Mouse (Mus musculus): Measurements from ENCODE around the gene Ankle2.

The Ankle2 gene

GRCm38 (mm10) chr5:110281984-110282383 lies 51.2 kb downstream of the Ankle2 start:
- no peak for DNase-seq (ENCODE audit: extremely low spot score, low spot score)

- DNase-seq (ENCODE audit: extremely low spot score, low spot score) = peak; percentile 44
Observed at GRCm38 (mm10) chr5:110284536-110284935, 53.7 kb downstream of the Ankle2 start.

GRCm38 (mm10) chr5:110285156-110285555 lies 54.4 kb downstream of the Ankle2 start:
- DNase-seq (ENCODE audit: extremely low spot score, low spot score) = peak; percentile 34

DNA sequence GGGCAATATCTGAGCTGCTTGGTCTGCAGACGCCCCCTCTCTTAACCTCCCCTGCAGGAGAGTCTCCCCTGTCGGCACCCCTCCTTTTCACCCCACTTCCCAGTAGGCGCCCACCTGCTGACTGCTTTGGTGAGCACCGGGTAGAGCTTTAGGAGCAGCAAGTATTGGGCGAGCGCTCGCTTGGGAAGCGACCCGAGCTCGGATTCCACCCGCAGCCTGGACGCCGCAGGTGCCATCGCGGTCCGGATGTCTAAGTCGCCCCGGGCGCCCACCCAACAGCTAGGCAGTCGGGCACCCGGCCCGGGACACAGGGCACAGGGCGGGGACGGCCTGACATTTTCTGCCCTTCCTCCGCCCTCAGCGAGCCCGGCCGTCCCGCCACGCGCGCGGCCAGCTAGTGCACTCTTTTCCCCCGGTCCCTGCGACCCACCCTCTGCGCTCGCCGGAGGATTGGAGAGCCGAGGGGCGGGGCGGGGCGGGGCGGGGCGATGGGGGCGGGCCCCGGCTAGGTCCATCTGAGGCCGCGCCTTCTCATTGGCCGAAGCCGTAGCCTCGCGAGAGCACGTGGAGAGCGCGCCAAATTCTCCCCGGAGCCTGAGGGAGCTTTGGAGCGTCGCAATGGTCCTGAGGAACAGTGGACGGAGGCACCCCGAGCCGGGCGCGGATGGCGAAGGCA lies 55.1 kb downstream of the Ankle2 start, which contains the start of the genes Pxmp2 and Pole:
Pxmp2 (minus strand) TSS at position 417 of the 676 bp plus-strand sequence.
Pole (plus strand) TSS at position 537 of the 676 bp plus-strand sequence.
- DNase-seq (ENCODE audit: extremely low spot score, low spot score) = peak; percentile 96

GRCm38 (mm10) chr5:110286446-110287083 lies 55.8 kb downstream of the Ankle2 start:
- DNase-seq (ENCODE audit: extremely low spot score, low spot score) = no peak

GRCm38 (mm10) chr5:110287084-110287475 lies 56.3 kb downstream of the Ankle2 start:
- no peak for DNase-seq (ENCODE audit: extremely low spot score, low spot score)

- no peak for DNase-seq (ENCODE audit: extremely low spot score, low spot score)
Observed at GRCm38 (mm10) chr5:110291649-110292048, 60.8 kb downstream of the Ankle2 start.

DNA sequence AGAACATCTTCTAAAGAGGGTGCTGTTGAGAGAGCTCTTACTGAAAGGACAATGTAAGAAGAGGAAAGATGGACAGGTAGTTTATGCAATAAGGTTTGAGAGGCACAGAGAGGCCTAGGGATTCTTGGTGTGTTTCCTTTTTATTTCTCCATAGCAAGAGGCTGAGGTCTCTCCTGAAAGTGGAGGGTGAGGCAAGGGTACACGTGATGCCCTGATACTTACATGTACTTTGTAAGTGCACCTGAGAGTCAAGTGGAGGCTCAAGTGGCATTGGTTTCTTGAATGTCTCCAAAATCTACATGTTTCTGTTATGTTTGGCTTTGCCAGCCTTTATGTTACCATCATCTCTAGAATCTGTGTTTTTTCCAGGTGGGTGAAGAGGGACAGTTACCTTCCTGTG lies 65.8 kb downstream of the Ankle2 start:
- no peak for DNase-seq (ENCODE audit: extremely low spot score, low spot score)

DNA sequence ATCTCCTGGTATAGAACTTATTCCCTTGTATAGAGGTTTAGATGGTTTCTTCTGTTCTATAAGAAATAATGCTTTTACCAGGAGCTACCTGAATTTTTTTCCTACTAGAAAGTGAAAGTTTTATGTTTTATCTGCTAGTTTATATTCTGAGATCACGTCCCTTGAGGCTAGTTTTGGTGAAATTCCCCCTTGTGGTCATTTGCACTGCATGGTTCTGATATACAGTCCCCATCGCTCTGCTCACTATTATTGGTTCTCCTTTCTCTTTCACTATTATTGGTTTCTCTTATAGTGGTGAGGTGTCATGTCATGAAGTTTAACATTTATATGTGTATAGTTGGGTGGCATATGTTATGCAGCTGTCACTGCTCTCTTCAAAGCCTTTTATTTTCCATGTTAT lies 69.8 kb downstream of the Ankle2 start:
- no peak for DNase-seq (ENCODE audit: extremely low spot score, low spot score)

All from neural tube, embryonic 10.5 days (tissue).